Mouse (Mus musculus) heart, postnatal 14 days (tissue): Measurements from ENCODE around the gene Tmem184b. TPM values are rescaled to one million over a fixed set of nuclear protein-coding genes. Genes with fewer than 3 reads are reported as not detected.

Source experiments
- DNase-seq, 2 experiments: peaks; one replicate each; pipeline ENCODE4 v3.0.0; 2021 to 2022
- intact Hi-C: fragments of 180-260 bp; cut with DNase I; formaldehyde crosslinking; loops from one replicate; pipeline ENCODE4 v1.15.1; 2025
- microRNA-seq, 2 experiments: library from miRNA; unstranded; fragments of <30 nt; microRNA quantifications; one replicate each; pipeline ENCODE4 v1.2.0; 2021 to 2022
- total RNA-seq, 2 experiments: library from RNA; stranded (reverse); gene quantifications; 2 replicates each; pipeline ENCODE4 v1.2.3; 2021

Gene Tmem184b
- total RNA-seq, 2 experiments from 2014 or later = 52.8 to 55.6 TPM

DNA sequence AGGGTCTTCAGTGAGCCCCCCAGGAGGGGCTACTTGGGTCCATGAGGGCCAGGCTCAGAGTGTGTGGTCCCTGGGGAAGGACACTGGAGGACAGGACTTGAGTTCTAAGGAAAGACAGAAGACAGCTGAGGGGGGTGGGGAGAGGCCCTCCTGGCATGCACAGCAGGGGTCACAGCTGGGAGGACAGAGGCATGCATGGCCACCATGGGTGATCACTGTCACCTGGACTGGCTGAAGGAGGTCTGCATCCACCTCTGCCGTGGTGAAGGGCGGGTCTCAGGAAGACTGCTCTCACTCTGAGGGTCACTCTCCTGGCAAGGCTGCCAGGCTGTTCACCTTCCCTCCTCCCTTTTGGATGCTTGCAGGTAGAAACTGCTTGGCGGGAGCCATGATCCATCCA is 79.0 kb downstream of the Tmem184b start:
- no peak for DNase-seq
- intact Hi-C loops = no loop called here

DNA sequence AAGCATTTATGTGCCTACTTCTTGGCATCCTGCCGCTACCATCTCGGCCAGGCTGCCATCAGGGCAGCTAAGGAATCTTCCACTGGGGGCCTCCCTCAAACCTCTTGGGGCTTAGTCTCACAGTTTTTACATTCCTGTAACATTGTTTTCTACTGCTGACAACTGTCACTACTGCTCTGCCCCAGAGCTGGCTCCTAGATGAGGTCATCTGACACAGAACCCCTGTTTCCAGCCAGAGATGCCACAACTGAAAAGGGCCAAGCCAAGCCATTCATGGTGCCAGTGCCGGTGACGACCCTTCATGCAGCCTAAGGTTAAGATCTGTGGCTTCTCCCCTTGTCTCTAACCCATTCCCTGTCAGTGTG is 79.6 kb downstream of the Tmem184b start:
- intact Hi-C loops = loop anchor here (2.0 kb wide), 1 partner anchor 25 kb away; no protein-coding TSS in a partner anchor
- no peak for DNase-seq

GRCm38 (mm10) chr15:79322991-79323790 is 80.2 kb downstream of the Tmem184b start:
- intact Hi-C loops = loop anchor here (2.0 kb wide), 1 partner anchor 26 kb away; no protein-coding TSS in a partner anchor
- peak; percentile 85 for DNase-seq

DNA sequence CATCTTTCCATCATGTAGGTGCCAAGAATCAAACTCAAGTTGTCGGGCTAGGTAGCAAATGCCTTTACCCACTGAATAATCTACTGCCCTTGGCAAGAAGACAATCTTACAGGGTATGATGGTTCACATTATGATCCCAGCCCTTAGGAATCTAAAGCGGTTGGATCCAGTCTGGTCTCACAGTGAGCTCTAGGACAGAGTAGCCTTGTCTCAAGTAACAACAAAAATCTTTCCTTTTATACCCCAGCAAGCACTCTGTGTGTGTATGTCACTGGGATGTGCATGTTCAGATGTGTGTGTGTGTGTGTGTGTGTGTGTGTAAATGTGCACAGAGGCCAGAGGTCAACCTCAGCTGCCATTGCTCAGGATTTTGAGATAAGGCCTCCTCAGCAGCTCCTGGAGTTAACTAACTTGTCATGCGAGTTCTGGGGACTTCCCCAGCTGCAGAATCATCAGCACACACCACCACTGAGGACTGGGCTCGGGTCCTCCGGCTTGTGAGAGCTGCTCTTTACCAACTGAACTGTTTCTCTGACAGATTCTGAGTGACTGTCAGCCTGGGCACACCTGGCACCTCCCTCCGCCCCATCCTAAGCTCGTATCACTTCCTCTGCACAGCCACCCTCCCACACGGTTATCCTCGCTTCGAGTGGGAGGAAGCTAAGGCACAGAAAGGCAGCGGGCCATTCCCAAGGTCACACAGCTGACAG is 80.9 kb downstream of the Tmem184b start:
- intact Hi-C loops = loop anchor here (2.0 kb wide), 1 partner anchor 26 kb away; no protein-coding TSS in a partner anchor
- no peak for DNase-seq

GRCm38 (mm10) chr15:79321733-79322190 is 81.6 kb downstream of the Tmem184b start:
- no peak for DNase-seq
- intact Hi-C loops = loop anchor here (2.0 kb wide), 1 partner anchor 27 kb away; no protein-coding TSS in a partner anchor

DNA sequence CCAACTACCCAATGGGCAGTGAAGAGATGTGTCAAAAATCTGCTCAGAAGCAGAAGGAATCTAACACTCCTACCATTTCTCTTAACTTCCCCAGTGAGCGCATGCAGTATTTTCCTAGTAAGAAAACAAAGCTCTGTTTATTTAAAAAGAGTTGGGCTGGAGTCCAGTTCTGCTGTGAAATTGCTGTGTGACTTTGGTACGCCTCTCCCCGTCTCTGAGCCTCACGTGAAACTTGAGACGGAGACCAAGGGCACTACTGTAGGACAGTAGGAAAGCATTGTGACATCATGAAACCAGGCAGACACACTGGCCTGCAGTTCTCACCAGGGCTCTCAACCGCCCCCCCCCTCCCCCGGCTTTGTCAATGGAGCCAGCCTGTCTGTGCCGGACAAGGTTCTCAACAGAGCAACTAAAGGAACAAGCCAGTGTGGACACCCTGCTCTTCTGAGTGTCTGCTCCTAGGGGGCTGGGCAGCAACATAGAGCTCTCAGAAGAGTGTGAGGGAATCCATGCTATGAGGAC is 89.5 kb downstream of the Tmem184b start:
- DNase-seq = no peak
- intact Hi-C loops = no loop called here

Small RNA genes lying within 50 kb of the gene (microRNA-seq; reads per million reads assigned to microRNA genes)
- gene Mir1943 = 2.5 to 3.5 reads per million in 2 experiments

Other genes with a start within 250 kb of the Tmem184b start
- 1 to 10 TPM; 1.6 to 1.8 TPM for gene Sox10, start 238.3 kb downstream of the Tmem184b start, total RNA-seq
- 10 to 100 TPM; 22.4 to 23.2 TPM for gene Pick1, start 174.4 kb downstream of the Tmem184b start, total RNA-seq
- gene Gm49486, start 174.2 kb downstream of the Tmem184b start, total RNA-seq = under 1 TPM; 0.76 to 0.98 TPM
- under 1 TPM; 0.19 to 0.29 TPM for gene Slc16a8, start 148.8 kb downstream of the Tmem184b start, total RNA-seq
- under 1 TPM; 0.45 to 0.49 TPM for gene Baiap2l2, start 118.0 kb downstream of the Tmem184b start, total RNA-seq
- 10 to 100 TPM; 10.4 to 10.6 TPM for gene Pla2g6, start 75.2 kb downstream of the Tmem184b start, total RNA-seq
- gene Maff, start 56.9 kb downstream of the Tmem184b start, total RNA-seq = 1 to 10 TPM; 6.2 to 6.9 TPM
- 10 to 100 TPM; 62.3 to 67.3 TPM for gene Csnk1e, start 52.0 kb upstream of the Tmem184b start, total RNA-seq
- gene Kcnj4, start 101.7 kb upstream of the Tmem184b start, total RNA-seq = under 1 TPM; 0.10 to 0.33 TPM
- 10 to 100 TPM; 13.0 to 13.5 TPM for gene Kdelr3, start 112.8 kb upstream of the Tmem184b start, total RNA-seq
- gene Ddx17, start 143.2 kb upstream of the Tmem184b start, total RNA-seq = 100 to 1,000 TPM; 156 to 161 TPM
- gene Dmc1, start 201.5 kb upstream of the Tmem184b start, total RNA-seq = under 1 TPM in 1 of 2 experiments, not detected in 1; 0.73 TPM